Mouse (Mus musculus): Measurements from ENCODE around the gene Ltbp1.

Gene Ltbp1

DNA sequence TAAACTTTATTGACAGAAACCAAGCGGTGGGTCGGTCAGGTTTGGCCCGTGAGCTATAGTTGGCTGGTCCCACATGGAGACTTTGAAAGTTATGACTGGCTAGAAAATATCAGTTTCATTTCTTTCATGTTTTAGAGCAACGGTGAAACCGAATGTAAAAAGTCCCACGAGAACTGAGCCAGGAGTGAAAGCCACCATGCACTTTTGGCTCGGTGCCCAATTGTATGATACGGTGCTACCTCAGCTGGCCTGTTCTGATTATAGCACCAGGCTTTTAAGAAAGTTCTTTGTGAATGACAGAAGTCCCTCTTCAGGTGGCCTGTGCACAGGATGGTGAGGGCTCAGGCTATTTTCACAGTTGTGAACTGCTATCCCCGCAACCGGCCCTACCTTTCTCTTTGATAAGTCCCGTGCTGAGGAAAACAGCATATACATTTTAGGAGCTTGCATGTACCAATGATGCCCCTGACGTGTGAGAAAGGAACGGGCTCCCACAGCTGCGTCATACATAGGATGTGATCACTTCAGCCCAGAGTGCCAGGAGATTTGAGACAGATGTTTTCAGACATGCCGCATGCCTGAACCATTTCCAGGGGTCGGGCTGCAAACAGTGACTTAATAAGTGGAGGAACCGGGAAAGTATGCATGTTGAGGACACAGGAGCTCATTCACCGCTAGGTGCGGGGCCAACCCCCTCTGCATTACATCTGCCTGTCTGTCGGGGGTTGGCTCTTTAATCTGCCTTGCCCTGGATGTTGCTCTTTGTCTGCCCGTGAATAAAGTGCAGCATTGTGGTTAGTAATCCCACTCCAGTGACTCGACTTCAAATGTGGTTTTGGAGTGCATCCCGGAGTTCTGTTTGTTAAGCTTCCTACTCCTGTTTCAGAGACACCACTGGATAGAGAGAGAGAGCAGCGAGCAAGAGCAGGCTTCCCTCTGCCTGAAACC lies 172.8 kb downstream of the Ltbp1 start:
- no peak for DNase-seq (ENCODE audit: low spot score)

DNA sequence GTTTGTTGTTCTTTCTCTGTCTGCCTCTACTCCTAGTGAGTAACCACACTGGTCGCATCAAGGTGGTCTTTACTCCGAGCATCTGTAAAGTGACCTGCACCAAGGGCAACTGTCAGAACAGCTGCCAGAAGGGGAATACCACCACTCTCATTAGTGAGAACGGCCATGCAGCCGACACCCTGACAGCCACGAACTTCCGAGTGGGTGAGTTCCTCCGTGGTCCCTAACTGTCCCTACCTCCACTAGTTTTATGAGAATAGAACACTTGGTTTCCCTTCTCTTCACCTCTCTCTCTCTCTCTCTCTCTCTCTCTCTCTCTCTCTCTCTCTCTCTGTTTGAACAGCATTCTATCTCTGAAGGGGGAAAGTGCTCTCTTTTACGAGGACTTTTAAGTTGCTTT lies 173.6 kb downstream of the Ltbp1 start:
- DNase-seq (ENCODE audit: low spot score) = no peak

DNA sequence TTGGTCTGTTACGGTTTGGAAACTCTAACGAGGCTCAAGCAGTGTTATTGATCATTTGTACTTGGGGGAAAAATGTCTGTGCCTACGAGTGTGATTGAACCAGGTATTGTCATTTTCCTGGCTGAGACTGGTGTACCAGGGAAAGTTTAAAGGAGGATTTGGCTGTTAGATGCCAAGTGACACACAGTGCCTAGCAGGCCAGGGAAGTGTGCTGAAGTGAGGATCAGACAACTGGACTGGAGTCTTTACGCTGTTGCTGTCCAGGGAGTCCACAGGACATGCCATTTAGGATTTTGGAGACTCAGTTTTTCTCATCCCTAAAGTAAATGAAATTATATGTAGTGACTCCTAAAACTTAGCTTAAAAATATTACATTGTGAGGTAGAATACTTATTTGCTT lies 174.9 kb downstream of the Ltbp1 start:
- no peak for DNase-seq (ENCODE audit: low spot score)

DNA sequence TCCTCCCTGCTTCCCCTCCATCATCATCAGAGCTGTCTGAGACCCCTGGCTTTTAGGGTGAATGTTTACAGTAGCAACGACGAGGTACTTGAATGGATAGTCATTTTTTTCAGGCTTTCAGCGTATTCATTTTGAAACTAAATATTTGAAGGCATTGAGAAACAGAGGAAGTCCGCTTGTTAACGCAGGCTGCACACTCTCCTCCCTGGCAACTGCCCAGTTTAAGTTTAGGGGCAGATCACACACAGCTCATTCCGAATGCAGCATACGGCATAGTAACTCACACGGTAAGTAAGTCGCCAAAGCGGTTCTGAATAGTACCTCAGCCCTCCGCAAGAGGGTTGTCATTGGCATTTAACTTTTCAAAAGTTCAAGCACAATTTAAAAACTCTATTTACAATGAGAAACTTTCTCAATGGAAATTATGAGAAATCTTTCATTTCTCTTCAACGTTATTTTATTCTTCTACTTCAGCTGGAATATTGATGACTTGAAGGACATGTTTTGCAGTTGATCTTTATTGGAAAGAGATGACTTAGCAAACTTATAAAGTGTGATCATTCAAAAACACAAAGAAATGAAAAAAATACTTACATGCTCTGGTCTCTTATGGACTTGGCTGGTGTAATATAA lies 175.7 kb downstream of the Ltbp1 start:
- DNase-seq (ENCODE audit: low spot score) = no peak

DNA sequence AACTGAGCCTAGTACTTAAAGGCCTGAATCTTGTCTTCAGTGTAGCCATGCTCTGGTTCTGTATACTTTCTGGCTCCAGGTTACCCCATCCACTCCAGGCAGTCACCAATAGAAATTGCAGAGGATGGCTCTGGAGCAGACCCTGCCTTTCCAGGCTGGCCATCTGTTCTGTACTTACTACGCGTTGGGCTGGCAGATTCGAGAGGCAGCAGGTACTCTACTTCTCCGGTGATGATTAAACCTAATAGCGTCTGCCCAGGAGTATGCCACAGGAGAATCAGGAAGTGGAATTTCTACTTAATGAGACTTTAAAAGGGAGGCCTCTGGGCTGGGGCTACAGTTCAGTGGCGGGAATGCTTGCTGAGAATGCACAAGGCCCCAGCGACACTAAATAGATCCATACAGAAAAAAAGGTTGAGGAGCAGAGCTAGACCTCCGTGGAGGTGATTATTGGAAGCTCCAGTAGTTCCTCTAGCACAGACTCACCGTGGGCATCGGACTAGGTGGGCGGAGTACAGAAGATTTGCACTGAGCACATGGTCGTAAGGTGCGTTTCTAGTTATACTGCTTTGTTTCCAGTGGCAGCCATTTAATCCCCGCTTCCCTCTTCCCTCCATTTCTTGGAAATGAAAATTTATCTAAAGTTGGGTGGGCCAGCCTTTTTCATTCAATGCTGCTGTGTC lies 177.1 kb downstream of the Ltbp1 start:
- no peak for DNase-seq (ENCODE audit: low spot score)

DNA sequence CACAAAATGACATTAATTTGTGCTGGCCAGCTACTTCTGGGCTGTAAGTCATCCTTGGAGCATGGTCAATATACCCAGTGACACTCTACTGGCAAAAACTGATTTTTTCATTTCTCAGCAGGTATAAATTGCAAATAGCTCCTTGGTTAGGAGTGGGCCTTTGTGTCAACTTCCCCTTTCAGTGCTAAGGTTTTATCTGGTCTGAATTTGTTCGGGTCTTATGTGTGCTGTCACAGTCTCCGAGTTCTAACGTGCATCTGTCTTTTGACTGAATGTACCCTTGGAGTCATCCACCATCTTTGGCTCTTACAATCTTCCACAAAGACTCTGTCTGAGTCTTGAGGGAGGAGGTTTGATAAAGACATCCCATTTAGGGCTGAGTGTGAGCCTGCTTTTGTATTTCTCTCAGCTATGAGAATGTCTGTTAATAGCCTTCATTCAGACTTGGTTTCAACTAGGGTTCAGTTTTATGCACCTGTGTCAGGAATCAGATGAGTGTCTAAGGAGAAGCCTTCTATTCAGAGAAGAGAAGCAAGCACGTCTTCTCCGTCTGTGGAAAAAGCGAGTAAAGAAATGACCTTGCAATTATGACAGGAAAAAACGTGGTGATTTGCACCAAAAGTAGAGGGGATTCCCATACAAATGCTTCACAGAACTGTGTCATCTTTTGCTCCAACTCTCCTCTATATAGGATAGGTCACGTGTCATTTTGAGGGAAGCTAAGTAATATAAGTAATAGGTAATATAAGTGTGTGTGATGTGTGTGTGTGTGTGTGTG lies 181.6 kb downstream of the Ltbp1 start:
- no peak for DNase-seq (ENCODE audit: low spot score)

DNA sequence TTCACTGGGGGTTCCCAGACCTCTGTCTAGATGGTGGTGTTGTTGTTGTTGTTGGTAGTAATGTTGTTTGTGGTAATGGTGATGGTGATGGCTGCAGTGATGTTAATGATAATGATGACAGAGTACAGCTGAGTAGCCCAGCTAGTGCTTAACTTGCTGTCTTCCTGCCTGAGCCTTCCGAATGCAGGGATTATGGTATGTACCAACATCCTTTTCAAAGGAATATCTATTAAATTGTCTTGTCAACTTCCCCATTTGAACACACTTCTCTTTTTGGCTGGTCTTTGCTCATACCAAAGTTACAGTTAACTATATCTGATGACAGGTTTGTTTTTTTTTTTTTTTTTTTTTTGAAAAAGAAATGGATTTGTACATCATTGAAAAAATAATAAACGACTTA lies 191.6 kb downstream of the Ltbp1 start:
- no peak for DNase-seq (ENCODE audit: low spot score)

DNA sequence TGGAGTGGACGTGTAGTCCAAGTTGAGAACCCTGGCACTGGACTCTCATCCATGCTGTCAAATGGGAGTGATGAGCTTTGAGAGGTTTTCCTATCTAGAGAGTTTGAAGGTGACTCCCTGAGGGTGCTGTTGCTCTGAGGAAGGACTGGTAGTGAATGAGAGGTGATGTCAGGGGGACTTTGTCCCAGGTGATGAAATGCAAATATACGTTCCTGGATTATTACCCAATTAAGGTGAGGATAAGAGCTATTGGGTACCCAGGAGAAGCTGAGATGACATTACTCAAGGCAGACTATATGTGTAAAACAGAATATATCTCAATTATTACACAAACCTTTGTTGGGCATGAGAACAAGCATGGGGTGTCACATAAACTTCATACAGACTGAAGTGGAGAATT lies 193.4 kb downstream of the Ltbp1 start:
- no peak for DNase-seq (ENCODE audit: low spot score)

DNA sequence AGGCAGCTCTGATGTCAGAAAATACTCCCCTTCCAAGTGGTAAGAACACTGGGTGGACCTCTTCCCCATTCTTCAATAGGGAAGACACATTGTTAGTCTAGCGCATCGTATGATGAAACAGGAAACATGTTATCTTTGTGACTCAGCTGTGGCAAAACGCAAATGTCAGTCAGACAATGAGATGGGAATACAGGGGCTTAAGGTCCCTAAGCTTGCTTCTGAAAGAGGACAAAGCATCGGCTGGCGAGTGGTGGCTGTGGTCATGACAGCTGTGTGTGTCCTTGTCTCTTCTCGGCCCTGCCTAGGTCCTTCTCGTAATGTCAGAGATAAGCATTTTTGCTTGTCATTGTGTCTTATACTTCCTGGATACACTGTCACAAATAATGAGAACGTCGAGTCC lies 194.3 kb downstream of the Ltbp1 start:
- no peak for DNase-seq (ENCODE audit: low spot score)

DNA sequence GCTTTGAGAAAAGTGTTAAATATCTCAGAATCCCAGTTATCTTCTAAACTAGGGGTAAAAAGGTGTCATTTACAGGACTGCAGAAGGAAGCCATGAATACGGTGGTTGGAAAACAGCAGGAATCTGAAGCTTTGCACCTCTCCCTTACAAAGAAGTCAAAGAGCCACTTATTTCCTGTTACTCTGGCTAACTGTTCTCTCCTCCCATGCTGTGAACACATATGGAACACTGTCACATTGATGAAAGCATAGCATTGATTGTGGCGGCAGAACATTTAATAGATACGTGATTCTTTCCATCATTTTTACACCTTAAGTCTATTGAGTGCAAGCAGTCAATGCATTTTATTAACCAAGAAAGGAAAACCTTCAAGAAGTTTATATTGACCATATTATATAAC lies 196.9 kb downstream of the Ltbp1 start:
- DNase-seq (ENCODE audit: low spot score) = no peak

DNA sequence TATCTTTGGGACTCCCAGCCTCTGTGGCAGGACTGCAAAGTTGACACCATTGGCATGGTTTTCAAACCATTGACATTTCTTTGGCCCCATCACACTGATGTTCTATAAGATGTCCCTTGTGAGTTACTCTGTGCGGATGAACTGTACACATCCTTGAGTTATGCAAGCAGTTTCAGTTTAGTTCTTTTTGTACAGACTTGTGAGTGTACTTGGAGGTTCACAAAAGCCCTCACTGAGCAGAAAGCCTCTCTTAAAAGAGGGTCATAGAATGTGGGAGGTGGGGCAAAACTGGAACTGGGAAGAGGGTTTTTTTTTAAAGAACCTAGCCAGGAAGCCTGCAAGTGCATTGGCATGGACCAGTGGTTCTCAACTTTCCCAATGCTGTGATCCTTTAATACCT lies 198.7 kb downstream of the Ltbp1 start:
- no peak for DNase-seq (ENCODE audit: low spot score)

DNA sequence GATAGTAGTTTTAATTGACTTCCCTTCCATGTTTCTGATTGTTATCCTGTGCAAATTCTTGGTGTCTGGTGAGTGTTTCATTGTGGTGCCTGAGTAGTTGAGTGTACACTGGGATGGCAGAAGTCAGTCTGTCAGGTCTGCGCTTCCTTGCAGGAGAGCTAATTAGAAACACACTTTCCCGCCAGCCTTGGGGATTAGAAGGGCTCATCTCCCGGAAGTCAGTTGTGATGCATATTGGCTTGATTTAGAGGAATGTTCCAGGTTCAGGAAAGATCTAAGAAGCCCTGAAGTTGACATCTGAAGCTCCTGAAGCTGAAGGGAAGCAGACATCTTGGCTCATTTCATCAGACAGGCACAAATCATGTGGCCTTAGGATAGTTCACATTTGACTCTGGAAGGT lies 200.9 kb downstream of the Ltbp1 start:
- peak; percentile 16 for DNase-seq (ENCODE audit: low spot score)

DNA sequence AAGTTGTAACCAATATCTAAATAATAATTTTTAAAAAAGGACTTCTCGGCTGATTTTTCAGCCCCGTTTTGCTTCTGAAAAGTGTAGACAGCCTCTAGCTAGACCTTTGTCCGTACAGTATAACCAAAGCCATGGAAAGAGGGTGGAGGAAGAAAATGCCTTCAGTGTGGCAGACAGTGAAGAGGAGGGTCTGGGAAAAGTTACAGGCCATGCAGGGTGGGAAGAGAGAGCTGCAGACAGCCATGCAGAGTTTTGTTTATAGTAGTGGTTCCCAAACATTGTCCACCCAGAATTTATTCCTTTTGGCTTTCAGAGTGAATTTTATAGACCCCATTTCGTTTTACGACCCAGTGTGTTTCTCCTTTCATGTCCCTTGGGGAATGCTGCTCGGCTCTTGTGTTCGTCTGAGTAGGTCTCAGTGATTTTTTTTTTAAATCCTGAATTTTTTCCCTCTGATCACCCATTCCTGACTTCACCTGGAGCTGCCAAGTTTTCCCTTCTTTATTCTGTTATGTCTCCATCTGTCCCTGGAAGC lies 202.9 kb downstream of the Ltbp1 start:
- no peak for DNase-seq (ENCODE audit: low spot score)

DNA sequence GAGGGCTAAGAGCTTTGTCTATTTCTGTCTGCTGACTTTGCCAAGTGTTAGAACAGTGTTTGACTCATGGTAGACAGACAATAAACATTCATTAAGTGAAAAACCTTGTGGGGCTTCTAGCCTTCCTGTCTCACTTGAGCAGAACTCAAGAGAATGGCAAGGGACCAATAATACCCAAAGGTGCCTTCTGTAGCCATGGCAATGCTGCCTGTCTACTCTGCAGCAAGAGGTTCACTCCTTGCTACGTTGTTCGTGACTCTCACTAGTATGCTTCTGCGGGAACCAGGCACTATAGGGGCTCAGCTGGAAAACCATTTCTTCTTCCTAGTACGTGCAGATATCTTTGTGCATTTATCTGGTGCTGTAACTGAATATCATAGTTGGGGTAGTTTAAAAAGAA lies 205.2 kb downstream of the Ltbp1 start:
- DNase-seq (ENCODE audit: low spot score) = no peak

DNA sequence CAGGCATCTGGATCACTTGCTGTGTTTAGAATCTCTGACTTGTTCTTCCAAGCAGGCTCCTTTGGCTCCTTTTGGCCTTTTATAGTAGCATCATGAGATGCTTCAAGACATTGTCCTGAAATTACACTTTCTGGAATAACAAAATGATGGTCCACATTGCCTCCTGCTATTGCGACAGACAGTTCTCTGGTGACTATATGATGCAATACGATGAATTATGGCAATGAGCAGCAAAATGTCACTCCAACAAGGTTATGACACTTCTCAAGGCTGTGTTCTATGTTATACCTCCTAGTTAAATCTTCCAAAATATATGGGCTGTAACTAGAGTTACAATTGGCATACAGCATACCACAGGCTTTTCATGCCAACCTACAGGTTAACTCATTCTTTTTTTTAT lies 211.0 kb downstream of the Ltbp1 start:
- DNase-seq (ENCODE audit: low spot score) = no peak

DNA sequence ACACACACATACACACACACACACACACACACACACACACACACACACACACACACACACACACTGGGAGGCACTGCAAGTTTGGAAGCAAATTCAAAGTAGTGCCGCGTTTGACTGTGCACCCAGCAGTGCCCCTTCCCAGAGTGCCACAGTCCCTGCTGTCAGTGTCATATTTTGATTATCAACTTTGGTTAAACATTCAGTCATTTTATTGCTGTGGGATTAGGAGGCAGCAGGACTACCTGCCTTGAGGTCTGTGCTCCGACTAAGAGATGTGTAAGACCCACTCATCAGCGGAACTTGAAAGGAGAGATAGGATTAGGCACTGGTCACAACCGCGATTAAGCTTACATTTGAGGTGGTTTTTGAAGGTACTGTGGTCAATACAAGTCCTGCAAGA lies 213.3 kb downstream of the Ltbp1 start:
- DNase-seq (ENCODE audit: low spot score) = no peak

DNA sequence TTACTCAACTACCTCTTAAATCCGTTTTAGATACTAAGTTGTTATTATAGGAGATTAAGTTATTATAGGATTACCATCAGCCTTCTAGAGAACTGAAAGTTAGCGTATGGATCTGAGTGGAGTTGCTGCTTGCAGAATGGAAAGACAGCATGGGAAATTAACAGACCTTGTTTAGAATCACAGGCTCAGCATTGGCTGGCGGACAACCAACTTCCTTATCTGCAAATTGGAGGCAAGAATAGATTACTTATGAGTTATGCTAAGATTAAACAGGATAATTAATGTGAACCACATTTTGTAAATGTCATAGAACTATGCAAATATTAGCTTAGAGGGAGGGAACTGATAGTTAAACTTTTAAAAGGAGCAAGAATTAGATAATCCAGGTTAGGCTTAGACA lies 223.0 kb downstream of the Ltbp1 start:
- DNase-seq (ENCODE audit: low spot score) = no peak

DNA sequence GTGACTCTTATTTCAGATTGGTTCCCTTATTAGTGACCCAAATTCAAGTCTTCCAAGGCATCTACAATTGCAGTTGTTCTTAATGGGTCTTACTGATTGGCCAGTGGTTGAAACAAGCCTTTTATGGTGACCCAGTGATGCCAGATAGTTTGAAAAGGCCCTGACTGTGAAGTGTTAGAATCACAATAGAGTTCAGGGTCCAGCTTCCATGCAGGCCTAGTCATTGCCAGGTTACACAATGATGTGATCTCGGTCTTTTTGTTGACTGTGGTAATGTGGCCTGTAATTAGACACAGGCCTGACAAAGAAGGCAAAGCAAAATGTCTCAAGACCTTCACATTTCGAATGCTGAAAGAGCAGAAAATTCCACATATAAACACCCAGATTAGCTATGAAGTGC lies 227.8 kb downstream of the Ltbp1 start:
- DNase-seq (ENCODE audit: low spot score) = no peak

DNA sequence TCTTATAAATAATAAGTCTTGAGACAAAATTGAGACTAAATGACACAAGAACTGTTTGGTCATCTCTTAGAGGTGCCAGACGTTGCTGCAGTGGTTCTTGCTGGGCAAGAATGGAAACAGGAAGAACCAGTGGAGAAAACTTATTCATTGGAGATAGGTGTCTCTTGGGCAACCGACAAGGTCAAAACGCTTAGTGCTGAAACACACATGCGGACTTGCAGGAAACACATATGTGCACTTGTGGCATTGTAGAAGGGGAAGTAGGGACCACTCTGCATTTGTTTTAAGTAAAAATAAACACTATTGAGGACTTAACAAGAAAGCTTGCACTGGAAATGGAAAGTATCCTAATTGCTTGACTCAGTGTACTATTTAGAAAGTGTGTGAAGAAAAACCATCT lies 228.6 kb downstream of the Ltbp1 start:
- no peak for DNase-seq (ENCODE audit: low spot score)

DNA sequence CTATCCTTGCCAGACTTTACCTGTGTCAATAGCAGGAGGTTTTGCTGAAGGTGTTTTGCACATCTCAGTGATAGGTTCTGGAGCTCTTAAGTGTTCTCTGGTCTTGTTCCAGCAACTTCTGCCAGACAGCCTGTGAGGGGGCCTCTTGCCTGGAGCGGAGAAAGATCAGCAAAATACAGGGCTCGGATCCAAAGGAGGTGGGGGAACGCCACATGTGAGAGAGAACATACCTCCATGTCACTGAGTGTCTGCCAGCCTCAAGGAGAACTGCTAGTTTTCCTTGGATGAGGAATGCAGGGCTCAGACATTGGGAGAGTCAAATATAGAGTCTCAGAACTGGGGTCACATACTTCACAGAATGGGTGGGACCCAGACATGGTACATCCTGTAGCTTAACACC lies 230.4 kb downstream of the Ltbp1 start:
- DNase-seq (ENCODE audit: low spot score) = no peak

DNA sequence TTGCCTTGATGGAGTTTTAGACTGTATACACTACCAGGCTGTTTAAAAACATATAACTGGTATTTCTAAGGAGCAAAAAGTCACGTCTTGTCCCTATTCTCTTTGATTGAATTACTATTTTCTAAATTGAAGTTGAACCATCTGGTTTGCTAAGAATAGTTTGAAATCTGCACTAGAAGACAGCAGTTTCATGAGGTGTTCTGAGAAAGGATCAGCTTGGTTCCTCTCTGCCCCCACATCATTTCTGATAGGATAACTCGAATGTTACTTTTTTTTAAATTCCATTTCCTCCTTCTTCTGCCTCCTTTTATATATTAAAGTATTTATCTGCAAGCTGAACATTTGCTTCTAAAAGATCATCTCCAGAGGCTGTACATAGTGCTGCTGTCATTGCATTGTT lies 231.2 kb downstream of the Ltbp1 start:
- no peak for DNase-seq (ENCODE audit: low spot score)

DNA sequence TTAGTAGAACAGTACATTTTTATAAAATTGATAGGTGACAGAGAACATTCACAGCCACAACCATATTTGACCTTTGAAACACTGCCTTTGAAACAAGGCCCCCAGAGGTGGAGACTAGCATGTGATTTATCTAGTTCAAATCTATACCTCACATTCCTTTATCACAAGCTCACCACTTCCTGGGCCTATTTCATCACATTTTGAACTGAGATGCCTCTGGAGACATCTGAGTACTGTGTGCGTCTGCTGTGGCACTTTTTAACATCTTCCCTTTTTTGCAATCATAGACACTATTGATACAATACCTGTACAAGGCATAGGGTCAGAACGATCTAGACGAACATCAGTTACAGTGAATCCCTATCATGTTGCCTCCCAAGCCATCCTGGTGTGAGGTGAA lies 232.1 kb downstream of the Ltbp1 start:
- no peak for DNase-seq (ENCODE audit: low spot score)

Data from yolk sac, embryonic 10.5 days (tissue).